Mouse (Mus musculus) brain, embryonic 14.5 days (tissue): ENCODE results near the gene Chp2. TPM values are rescaled to one million over a fixed set of nuclear protein-coding genes. Genes with fewer than 3 reads are reported as not detected.

Source experiments
- DNase-seq: peaks from one replicate; pipeline ENCODE4 v3.0.0-alpha.2; 2011; ENCODE audit warnings: low read depth
- CTCF ChIP-seq: fragments of 200-500 bp; IDR thresholded peaks from 2 replicates; pipeline ENCODE4 v1.5.1; 2012; ENCODE audit warnings: inconsistent platforms, mild to moderate bottlenecking, moderate library complexity, borderline replicate concordance; ENCODE audit not compliant: insufficient read depth, insufficient read length; ENCODE audit errors: extremely low read depth
- POLR2A ChIP-seq: fragments of 200-500 bp; IDR thresholded peaks from 2 replicates; pipeline ENCODE4 v1.6.1; 2012; ENCODE audit warnings: mild to moderate bottlenecking, inconsistent platforms, borderline replicate concordance; ENCODE audit not compliant: poor library complexity, insufficient read depth, insufficient read length, severe bottlenecking; ENCODE audit errors: extremely low read depth
- polyA plus RNA-seq: library from polyadenylated mRNA; depleted of rRNA; stranded (reverse); fragments of >200 nt; gene quantifications from 2 replicates; pipeline ENCODE4 v1.2.3, GENCODE M21; 2012; rRNA removed

Chp2 gene
- polyA plus RNA-seq = 1.5 and 1.9 TPM in 2 replicates

- TF ChIP-seq POLR2A (no peak), CTCF (no peak)
- peak; percentile 28 for DNase-seq
Observed at GRCm38 (mm10) chr7:122219315-122219801, at the start of gene Chp2. Gene Chp2, plus strand, starts transcription at chr7:122219496.

- no peak for TF ChIP-seq POLR2A
- TF ChIP-seq CTCF = no peak
- DNase-seq = no peak
Observed at GRCm38 (mm10) chr7:122170705-122171104, 48.6 kb upstream of the Chp2 start.

- TF ChIP-seq POLR2A (no peak), CTCF (no peak)
- no peak for DNase-seq
Observed at GRCm38 (mm10) chr7:122171613-122172012, 47.7 kb upstream of the Chp2 start.

GRCm38 (mm10) chr7:122180720-122181119, 38.6 kb upstream of the Chp2 start:
- no peak for TF ChIP-seq POLR2A
- no peak for TF ChIP-seq CTCF

GRCm38 (mm10) chr7:122184569-122184968, 34.7 kb upstream of the Chp2 start:
- TF ChIP-seq POLR2A (no peak), CTCF (no peak)
- DNase-seq = no peak

More at GRCm38 (mm10) chr7:122180720-122181119, 38.6 kb upstream of the Chp2 start:
- DNase-seq = no peak

GRCm38 (mm10) chr7:122186043-122186442, 33.3 kb upstream of the Chp2 start, which contains the start of gene Ern2:
Gene Ern2, minus strand, starts transcription at chr7:122186207.
- TF ChIP-seq CTCF = no peak
- TF ChIP-seq POLR2A = no peak
- DNase-seq = no peak

GRCm38 (mm10) chr7:122189484-122189883, 29.8 kb upstream of the Chp2 start:
- DNase-seq = peak; percentile 59
- TF ChIP-seq POLR2A (no peak), CTCF (peak; percentile 82; the same call in 1 of the 2 replicates)

GRCm38 (mm10) chr7:122191097-122191496, 28.2 kb upstream of the Chp2 start:
- TF ChIP-seq CTCF (no peak), POLR2A (no peak)
- no peak for DNase-seq

- no peak for TF ChIP-seq POLR2A
- no peak; the same call in 1 of the 2 replicates for TF ChIP-seq CTCF
- no peak for DNase-seq
Observed at GRCm38 (mm10) chr7:122193919-122194318, 25.4 kb upstream of the Chp2 start.

GRCm38 (mm10) chr7:122196771-122197170, 22.5 kb upstream of the Chp2 start:
- no peak for DNase-seq
- TF ChIP-seq CTCF = no peak
- TF ChIP-seq POLR2A = no peak

- TF ChIP-seq POLR2A (no peak), CTCF (peak; percentile 64; the same call in 1 of the 2 replicates)
- DNase-seq = peak; percentile 64
Observed at GRCm38 (mm10) chr7:122197306-122197705, 22.0 kb upstream of the Chp2 start.

GRCm38 (mm10) chr7:122199296-122199695, 20.0 kb upstream of the Chp2 start:
- DNase-seq = peak; percentile 63
- TF ChIP-seq POLR2A = no peak
- TF ChIP-seq CTCF = peak; percentile 54; the same call in 1 of the 2 replicates

- TF ChIP-seq CTCF (no peak), POLR2A (no peak)
- no peak for DNase-seq
Observed at GRCm38 (mm10) chr7:122203936-122204335, 15.4 kb upstream of the Chp2 start.

GRCm38 (mm10) chr7:122206121-122206520, 13.2 kb upstream of the Chp2 start:
- TF ChIP-seq CTCF (no peak), POLR2A (no peak)
- DNase-seq = no peak
